Mouse (Mus musculus) layer of hippocampus, postnatal 36 days (tissue): ENCODE measurements around the gene Diexf. TPM values are rescaled to one million over a fixed set of nuclear protein-coding genes. Genes with fewer than 3 reads are reported as not detected.

ENCODE experiments used
- DNase-seq, 2 experiments: peaks; one replicate each; pipeline ENCODE4 v3.0.0; 2022
- total RNA-seq, 2 experiments: library from RNA; stranded (reverse); gene quantifications; 2 replicates each; pipeline ENCODE4 v1.2.3; 2021

The Diexf gene
- 10 to 100 TPM; 23.4 to 27.5 TPM for total RNA-seq

DNA sequence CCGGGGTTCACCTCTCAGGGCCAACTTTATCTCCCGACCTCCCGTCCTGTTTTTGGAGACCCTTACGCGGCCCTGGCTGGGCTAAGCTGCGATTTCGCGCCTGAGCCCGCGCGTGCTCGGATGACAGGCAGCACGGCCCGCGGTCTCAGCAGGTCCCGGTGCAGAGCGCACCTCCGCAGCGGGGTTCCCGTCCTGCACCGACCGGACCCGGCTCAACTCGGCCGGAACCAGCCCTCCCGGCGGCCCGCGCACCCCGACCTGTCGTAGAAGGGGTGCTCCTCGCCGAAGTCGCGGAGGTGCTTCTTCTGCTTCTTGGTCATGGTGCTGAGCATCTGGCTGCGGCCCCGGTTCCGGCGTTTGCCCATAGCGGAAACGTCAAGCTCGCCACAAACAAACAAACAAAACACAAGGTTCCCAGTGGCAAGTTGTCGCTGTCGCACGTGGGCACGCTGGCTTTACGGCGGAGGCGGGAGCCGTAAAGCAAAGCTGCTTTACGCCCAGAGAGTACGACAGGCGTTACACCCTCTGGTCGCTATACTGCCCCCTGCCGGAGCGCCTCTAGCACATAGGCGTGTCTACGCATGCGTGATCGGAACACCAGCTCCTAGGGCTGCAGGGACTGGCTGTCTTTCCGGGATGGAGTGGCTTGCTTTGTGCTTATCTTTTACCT, at the start of gene Diexf:
Gene Diexf, minus strand, starts transcription at position 487 of the 670 bp plus-strand sequence.
- peak; percentile 92 to 94 for DNase-seq

DNA sequence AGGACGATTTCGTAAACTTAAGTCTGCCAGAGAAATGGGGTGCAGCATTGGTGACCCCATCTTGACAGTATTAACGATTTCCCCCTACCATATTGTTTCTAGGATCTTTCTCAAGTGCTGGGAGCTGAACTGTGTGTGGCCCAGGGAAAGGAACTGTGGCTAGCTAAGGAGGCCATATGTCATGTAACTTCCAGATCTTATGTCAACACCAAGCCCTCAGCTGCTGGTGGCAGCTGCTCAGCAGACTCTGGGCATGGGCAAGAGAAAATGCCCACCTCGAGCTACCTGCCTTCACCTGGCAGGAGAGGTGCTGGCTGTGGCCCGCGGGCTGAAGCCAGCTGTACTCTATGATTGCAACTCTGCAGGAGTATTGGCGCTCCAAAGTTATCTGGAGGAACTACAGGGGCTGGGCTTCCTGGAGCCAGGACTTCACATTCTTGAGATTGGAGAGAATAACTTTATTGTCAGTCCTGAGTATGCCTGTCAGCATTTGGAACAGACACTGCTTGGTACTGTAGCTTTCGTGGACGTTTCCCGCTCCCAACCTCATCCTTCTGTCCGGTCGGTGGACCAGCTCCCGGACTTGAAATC, 44.2 kb upstream of the Diexf start:
- no peak for DNase-seq

DNA sequence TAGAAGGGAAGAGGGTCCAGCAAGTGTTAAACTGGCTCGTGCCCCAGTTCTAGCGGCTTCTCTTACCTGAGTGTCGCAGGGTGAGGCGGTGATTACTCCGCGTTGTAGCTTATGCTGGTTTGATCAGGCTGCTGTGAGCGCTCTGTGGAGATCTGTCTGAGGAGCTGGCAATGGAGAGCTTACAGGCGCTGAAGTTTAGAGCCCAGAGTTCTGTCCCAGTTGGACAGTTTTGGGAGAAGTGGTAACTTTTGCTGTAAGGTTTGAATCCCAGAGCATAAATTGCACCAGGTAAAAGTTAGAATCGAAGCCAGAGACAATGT, 43.7 kb upstream of the Diexf start:
- no peak for DNase-seq

DNA sequence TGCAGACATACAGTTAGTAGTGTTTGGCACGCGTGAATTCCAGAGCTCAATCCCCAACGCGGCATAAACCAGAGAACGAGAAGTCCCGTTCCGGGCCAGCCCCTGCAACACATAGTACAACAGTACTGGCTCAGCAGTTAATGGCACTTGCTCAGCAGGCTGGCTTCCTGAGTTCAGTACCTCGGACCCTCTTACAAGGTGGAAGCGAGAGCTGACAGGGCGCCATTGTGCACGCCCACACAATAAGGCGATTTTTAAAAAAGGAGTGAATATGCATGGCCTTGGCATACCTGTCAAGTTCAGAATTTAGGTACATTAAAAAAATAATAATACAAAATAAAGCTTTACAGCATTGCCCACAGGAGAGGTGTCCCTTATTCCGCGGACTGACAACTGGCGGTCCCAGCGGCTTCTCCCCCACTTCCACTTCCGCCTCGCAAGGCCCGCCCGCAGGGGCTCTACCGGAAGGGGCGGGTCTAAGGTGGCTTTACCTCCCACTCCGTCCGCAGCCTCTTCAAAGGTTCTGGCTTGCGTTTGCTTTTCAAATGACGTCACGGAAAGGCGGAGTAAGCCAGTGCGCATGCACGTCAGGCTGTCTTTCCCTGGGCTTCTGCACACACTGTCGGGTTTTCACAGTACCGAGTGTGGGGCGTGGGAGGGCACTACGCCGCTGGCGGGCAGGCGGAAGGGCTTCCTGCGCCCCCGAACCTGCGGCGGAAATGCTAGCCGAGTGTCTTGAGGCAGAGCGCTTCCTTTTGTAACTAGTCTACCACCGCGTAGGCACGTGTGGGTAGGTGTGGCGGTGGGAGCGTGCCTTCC, 43.1 kb upstream of the Diexf start:
- peak; percentile 94 to 96 for DNase-seq

DNA sequence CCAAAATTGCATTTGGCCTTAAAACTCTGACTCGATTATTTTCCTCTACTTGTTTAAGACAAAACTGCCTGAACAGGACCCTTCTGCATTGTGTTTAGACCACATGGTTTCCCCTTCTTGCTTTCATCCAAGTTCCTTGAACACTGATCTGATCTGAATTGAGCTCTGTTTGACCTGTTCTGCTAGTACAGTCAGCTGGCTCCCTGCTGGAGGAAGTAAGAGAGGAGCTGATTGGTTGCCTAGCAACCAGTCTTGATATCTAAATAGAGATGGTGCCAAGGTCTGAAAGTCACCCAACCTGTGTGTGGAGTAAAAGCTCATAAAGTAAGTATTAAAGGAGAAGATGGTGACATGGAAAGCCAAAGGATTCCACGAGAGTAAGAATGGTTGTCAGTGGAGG, 39.8 kb upstream of the Diexf start:
- no peak for DNase-seq

DNA sequence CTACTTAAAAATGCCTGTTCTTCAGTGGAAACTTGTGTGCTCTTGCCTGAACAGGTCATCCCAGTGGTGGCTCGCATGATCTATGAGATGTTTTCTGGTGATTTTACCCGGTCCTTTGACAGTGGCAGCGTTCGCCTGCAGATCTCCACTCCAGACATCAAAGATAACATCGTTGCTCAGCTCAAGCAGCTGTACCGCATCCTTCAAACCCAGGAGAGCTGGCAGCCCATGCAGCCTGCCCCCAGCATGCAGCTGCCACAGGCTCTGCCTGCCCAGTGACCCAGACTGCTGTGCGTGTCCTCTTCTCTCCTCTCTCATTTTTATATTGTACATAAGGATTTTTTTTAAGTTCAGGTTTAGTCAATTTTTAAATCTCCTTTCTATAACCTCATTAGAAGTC, 39.2 kb upstream of the Diexf start:
- DNase-seq: no peak

DNA sequence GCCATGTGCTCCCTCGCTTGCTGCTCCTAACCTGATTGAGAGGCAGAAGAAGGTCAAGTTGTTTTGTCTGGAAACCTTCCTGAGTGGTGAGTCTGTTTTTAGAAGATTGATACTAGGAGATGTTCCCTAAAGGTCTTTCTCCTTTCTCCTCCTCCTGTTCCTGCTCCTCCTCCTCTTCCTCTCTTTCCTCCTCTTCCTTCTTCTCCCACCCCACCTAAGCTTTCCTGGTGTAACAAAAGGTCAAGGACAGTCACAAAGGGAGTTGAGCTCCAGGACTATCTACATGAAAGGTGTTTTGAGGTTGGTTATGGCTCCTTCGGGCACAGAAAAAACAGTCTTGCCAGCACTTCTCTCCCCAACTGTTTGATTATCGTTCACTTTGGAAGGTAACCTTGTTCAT, 37.7 kb upstream of the Diexf start, which contains the start of gene A130010J15Rik:
Gene A130010J15Rik, plus strand, starts transcription at position 301 of the 400 bp plus-strand sequence.
- DNase-seq: no peak

DNA sequence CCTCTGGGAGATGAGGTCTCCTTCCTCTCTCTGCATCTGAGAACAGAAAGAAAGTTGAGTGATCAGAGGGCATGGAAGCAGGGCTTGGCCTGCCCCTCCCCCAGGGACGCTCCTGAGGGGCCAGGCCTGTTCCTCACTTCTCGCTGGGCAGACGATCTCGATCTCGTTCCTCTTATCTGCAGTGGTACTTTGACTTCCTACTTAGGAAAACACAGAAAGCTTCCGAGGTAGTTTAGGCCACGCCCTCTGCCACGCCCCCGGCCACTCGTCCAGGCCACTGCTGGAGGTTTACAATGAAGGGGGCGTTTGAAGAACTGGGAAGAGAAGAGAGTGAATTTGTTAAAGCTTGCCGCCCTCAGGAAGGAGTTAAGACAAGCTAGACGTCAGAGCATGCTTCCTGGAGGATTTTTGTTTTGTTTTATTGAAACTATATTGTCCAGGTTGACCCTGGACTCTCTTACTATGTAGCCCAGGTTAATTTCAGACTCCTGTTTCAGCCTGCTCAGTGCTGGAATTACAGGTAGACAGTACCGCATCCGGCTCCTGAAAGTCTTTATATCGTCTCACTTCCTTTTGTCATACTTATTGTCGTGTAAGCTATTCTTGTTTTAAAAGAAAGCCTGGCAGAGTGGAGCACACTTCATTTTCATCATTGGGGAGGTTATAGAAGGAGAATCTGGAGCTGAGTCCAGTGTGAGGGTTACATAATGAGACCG, 30.4 kb upstream of the Diexf start:
- DNase-seq: no peak

DNA sequence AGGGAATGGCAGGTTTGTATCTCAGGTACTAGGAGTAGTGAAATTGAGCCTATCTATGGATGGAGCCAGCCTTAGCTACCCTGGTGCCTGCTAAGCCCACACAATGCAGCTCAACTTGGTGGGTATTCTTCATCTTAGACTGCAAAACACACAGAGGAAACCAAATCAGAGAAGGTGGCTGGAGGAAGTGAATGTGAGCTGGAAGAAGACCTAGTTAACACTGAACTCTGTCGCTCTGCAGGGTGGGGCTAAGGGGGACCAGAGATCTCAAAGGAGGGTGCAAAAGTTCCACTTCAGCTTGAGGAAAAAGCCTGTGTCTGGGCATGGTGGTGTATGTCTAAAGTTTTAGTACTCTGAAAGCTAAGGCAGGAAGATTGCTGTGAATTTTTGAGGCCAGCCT, 29.5 kb upstream of the Diexf start:
- DNase-seq: no peak

DNA sequence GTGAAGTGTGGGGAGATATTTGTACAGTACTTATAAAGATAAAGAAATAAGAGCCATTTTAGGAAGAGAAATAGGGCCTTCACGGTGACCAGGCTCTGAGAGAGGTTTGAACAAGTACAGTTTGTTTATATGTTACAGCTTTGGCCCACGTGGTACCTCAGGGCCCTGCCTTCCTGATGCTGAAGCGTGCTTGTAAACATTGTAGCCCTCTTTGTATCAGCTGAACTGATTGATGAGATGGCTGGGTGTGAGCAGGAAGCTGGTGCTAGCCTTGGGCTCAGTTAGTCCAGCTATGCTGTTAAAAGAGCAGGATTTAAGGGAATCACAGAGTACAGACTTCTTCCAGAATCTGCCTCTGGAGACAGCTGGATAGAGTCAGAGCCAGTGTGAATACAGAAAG, 29.1 kb upstream of the Diexf start:
- DNase-seq: no peak

DNA sequence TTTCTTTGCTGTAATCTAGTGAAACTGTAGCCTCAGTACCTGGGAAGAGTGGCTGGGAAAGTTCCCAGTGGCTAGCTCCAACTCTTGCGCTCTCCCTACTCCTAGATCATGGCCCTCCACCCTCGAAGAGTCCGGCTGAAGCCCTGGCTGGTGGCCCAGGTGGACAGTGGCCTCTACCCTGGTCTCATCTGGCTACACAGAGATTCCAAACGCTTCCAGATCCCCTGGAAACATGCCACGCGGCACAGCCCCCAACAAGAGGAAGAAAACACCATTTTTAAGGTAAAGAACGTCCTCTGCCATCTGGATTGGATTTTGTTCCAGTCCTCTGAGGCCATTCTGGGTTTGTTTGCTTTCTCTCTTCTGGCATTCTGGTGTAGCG, 27.0 kb upstream of the Diexf start:
- DNase-seq: no peak

DNA sequence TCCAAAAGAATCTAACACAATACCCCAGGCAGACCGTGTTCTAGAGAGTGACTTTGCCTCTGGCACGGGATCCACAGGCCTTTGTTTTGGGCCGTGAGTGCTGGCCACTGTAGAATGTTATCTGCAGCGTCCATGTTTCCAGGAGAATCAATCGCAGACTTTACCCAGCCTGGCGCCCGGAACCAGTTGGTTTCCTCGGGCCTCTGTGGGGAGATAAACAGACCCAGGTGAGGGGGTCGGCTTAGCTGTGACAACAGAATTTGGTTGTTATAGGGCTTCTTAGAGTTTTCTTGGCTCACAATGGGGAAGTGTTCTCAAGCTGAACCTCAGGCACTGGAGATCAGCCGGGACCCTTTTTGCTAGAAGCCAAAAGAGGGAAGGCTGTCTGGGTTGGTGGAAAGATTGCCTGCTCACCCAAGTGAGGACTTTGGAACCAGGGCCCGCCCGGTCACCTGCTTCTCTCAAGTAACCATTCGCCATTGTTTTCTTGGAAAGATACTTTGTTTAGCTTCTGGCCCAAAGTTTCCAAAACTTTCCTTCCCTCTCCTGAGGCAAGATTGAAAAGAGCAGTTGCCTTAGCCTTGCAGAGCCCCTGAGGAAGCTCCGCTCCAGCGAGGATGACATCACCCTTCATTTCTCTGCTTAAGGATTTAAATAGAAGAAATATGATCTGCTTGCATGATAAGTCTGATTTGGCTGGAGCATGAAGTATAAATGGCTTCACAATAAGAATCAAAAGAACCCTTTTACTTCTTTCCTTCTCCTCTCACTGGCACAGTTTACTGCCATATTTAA, 26.4 kb upstream of the Diexf start:
- no peak for DNase-seq

DNA sequence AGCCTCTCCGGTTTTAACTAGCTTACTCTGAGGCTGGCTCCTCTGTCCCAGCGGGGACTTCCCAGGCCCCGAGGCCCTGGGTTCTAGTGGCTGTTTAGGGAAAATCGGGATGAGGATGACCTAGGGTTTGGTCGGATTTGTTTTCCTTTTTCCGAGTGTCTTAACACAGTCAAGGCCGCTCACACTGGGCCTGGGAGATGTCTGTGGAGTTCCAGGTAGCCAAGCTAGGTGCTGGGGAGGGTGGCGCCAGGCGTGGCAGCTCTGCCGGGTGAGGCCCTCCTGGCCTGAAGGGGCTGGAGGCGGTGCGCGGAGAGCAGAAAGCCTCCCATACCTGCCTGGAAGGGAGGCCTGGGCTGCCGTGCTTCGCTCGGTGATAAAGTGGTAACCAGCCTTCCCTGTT, 23.5 kb upstream of the Diexf start:
- DNase-seq: no peak

DNA sequence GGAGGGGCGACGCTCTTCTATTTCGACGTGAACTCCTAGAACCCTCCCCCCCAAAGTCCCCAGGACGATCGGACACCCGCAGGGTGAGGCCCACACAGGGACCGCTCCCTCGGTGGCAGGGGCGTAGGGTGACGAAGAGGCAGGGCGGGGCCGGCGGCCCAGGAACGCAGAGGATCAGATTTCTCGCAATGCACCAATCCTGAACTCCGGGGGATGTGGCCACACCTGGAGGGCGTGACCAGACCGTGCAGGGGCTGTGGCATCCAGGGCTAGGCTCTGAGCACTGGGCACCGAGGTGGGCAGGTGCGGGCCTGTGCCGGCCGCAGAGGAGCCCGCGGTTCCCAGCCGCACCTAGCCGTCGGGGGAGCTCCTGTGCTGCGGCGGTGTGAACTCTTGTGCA, 22.8 kb upstream of the Diexf start, which contains the start of gene Irf6:
Gene Irf6, plus strand, starts transcription at position 240 of the 400 bp plus-strand sequence.
- no peak for DNase-seq

DNA sequence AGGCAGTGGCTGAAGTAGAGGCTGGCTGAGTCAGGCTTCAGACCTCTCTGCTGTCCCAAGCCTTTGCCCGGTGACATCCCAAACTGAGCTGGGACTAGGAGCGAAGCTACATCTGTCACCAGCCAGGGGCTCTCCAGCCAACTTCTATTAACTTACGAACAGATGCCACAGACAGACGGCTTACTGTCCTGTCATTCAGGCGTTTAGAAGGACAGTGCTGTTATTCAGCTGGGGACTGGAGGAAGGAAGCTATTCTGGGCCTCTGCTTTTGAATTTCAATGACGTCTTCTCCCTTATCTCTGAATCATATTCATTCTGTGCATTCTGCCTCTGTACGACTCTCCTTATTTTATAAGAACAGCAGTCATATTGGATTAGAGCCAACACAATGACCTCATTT, 21.1 kb upstream of the Diexf start:
- DNase-seq: peak; percentile 16 to 17

DNA sequence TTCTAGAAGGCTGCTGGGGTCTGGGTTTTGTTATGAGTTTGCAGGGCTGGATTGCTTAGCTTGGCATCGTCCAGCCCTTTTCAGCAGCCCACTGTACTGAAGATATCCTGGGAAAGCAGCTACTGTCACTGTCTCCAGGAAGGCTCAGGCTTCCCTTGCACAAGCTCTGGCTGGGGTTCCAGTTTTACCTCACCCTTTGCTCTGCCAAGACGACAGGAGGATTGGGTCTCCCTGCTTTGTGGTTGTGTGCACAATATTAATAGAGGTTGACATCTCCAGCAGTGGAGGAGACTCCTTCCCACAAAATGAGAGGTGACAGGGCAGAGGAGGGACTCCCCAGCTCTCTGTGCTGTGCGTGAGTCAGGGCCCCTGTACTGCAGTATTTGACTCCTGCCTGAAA, 19.2 kb upstream of the Diexf start:
- DNase-seq: no peak

DNA sequence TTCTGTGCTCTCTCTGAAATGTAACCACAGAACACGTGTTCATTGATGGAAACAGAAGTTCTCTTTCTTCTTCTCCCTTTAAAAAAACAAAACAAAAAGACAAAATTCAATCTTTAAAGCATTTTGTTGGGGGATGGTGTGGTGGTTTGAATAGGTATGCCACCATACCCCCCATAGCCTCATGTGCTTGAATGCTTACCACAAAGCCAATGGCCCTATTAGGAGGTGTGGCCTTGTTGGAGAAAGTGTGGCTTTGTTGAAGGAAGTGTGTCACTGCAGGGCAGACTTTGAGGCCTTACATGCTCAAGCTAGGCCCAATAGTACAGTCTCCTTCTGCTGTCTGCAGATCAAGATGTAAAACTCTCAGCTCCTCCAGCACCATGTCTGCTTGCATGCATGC, 16.3 kb upstream of the Diexf start:
- no peak for DNase-seq

DNA sequence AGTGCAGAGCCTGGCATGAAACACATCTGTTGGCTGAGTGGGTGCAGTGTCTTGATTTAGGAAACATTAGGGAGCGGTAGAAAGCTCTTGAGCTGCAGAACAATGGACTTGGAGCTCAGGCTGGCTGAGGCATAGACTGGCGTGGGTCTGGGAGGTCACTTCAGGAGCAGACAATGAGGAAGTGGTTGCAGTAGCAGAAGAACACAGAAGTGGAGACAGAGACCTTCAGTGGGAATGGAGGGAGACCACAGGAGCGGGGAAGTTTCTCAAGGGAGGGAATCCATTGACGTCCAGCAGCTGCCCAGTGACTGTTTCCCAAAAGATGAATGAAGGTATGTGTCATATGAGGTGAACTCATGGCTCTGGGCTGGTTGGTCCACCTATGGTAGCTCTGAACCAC, 15.0 kb upstream of the Diexf start:
- DNase-seq: no peak

DNA sequence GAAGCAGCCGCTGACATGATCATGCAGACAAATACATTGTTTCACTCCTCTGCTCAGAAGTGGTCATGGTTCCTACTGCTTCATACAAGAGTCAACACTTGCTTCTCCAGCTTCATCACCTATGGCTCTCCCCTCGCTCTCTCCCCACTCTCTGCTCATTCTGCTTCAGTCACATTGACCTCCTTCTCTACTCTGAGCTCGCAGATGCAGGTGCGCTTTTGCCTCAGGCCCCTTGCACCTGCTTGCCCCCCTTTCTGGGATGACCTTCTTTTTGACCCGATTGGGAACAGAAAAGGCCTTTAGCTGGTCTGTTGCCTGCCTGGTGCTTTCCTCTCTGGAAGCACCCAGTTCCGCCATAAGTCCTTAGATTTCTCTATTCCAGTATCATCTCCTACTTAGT, 14.4 kb upstream of the Diexf start:
- DNase-seq: no peak

DNA sequence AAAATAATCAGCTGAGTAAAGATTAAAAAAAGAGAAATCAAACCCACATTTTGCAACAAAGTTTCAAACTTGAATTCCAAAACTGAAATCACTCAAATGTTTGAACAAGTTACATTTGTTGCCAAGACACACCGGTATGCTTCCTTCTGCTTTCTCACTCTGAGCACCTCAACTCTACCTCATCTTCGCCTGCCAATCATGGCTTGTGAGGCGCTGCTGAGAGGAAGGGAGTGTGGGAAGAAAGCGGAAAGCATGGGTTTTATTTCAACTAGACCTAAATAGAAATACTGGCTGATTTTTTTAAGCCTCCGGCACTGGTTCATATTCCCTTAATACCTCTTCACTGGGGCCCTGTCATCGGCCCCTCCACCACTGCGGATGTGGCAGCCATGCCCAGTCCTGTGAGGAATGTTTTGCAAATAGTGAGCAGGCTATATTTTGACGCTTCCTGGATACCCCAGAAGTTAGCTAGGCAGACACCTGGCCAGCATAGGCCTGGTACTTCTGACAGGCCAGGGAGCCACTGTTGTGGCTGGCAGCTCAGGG, 12.5 kb upstream of the Diexf start:
- no peak for DNase-seq

DNA sequence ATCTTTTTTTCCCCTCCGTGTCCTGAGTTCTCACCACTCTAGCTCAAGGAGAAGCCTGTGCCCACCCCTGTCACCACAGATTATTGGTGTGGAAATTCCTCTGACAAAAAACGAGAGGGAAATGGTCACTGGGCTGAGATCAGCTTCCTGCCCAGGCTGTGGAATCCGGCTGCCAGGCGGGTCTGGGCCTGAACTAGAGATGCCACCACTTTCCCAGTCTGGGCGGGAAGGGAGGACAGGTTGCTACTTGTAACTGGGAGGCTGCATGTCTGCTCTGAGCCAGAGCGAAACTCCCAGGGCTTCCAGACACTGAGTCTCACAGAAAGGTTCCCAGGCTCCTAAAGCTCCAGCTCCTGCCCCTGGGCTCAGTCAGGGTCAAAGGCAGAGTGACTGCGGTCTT, 11.0 kb upstream of the Diexf start:
- DNase-seq: no peak

DNA sequence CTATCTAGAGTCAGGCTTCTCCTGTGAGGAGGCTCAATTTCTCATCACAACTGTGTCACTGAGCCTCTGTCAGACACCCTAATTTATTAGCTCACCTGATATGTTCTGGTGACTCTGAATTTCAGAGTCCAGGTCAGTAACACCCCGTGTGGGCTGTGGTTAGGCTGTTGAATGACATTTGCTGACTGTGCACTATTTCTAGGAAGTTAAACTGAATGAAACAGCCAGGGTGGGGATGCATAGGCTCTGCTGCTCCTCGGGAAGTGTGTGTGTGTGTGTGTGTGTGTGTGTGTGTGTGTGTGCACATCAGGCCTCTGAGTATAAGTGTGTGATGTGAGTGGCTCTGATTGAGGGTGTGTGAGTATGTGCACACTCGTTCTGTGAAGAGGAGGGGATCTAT, 8.6 kb upstream of the Diexf start:
- DNase-seq: no peak
